Mouse (Mus musculus): ENCODE results near the gene Gm49354.

GRCm38 (mm10) chr13:59794786-59795185 is 12.7 kb upstream of the Gm49354 start:
- TF ChIP-seq CTCF (IDR thresholded peaks at IDR 0.05; ENCODE audit: borderline replicate concordance, extremely low read depth, insufficient read depth, insufficient read length) (no peak), POLR2A (IDR thresholded peaks at IDR 0.05; ENCODE audit: borderline replicate concordance, extremely low read depth, insufficient read depth, insufficient read length, poor library complexity, severe bottlenecking) (no peak)

Data from brain, embryonic 14.5 days (tissue).